Mouse (Mus musculus): ENCODE measurements around the gene Fdxr. TPM values are rescaled to one million over a fixed set of nuclear protein-coding genes. Genes with fewer than 3 reads are reported as not detected.
A peak's percentile ranks its signal among the peaks of the same experiment; 100 is the strongest.

Gene Fdxr
- polyA plus RNA-seq, 1 experiment from 2014 or later: 18.6 TPM

GRCm38 (mm10) chr11:115275954-115276353, 896 bp downstream of the Fdxr start:
- Histone ChIP-seq H3K9me3 (replicated peaks) (no peaks in the 10 kb centered on the region), H3K4me2 (peak overlapping the region; percentile 83), H3K27ac (replicated peaks) (peak overlapping the region; percentile 89), H3K9ac (replicated peaks) (peak overlapping the region; percentile 78), H3K4me3 (replicated peaks) (peak overlapping the region; percentile 58), H3K4me1 (peaks cover 30% of the 10 kb centered on the region), H3K27me3 (replicated peaks) (no peaks in the 10 kb centered on the region), H3K36me3 (0 out of 2 replicates have a peak, but pooled peaks cover 5% of the 10 kb centered on the region)
- WGBS: 57% methylated on average over 3 of the region's 3 CpGs
- no peak for ATAC-seq (ENCODE audit: low FRiP score)

GRCm38 (mm10) chr11:115275509-115275908, 1.3 kb downstream of the Fdxr start:
- H3K27ac ChIP-seq (replicated peaks): no peak overlapping the region
- no peaks in the 10 kb centered on the region for H3K9me3 ChIP-seq (replicated peaks)
- 82% methylated on average over 6 of the region's 6 CpGs for WGBS
- H3K4me3 ChIP-seq (replicated peaks): peak overlapping the region; percentile 58; the same call in 1 of the 2 replicates
- 0 out of 2 replicates have a peak overlapping the region, but pooled peaks have one; percentile 6 for H3K9ac ChIP-seq (replicated peaks)
- H3K4me1 ChIP-seq: peaks cover 30% of the 10 kb centered on the region
- ATAC-seq (ENCODE audit: low FRiP score): no peak
- H3K36me3 ChIP-seq: 0 out of 2 replicates have a peak, but pooled peaks cover 5% of the 10 kb centered on the region
- H3K4me2 ChIP-seq: peak overlapping the region; percentile 83
- H3K27me3 ChIP-seq (replicated peaks): no peaks in the 10 kb centered on the region

GRCm38 (mm10) chr11:115274771-115275170, 2.1 kb downstream of the Fdxr start:
- Histone ChIP-seq H3K27ac (replicated peaks) (no peak overlapping the region), H3K4me3 (replicated peaks) (no peak overlapping the region), H3K36me3 (0 out of 2 replicates have a peak, but pooled peaks cover 5% of the 10 kb centered on the region), H3K4me1 (peaks cover 30% of the 10 kb centered on the region), H3K4me2 (no peak overlapping the region; the same call in 1 of the 2 replicates), H3K9ac (replicated peaks) (no peak overlapping the region), H3K27me3 (replicated peaks) (peaks cover under 1% of the 10 kb centered on the region; the same call in 1 of the 2 replicates), H3K9me3 (replicated peaks) (no peaks in the 10 kb centered on the region)
- 83% methylated on average over 6 of the region's 6 CpGs for WGBS
- no peak for ATAC-seq (ENCODE audit: low FRiP score)

- no peak for ATAC-seq (ENCODE audit: low FRiP score)
- Histone ChIP-seq H3K27ac (replicated peaks) (no peak overlapping the region), H3K4me3 (replicated peaks) (no peak overlapping the region), H3K9me3 (replicated peaks) (no peaks in the 10 kb centered on the region), H3K4me1 (peaks cover 30% of the 10 kb centered on the region), H3K4me2 (no peak overlapping the region), H3K36me3 (peaks cover 8% of the 10 kb centered on the region), H3K27me3 (replicated peaks) (peaks cover 6% of the 10 kb centered on the region), H3K9ac (replicated peaks) (no peak overlapping the region)
- 89% methylated on average over 7 of the region's 7 CpGs for WGBS
These were observed 2.7 kb downstream of the Fdxr start for GRCm38 (mm10) chr11:115274178-115274577.

GRCm38 (mm10) chr11:115273735-115274134, 3.1 kb downstream of the Fdxr start:
- no peak overlapping the region for H3K4me3 ChIP-seq (replicated peaks)
- peaks cover 13% of the 10 kb centered on the region for H3K36me3 ChIP-seq
- no peak for ATAC-seq (ENCODE audit: low FRiP score)
- peaks cover 11% of the 10 kb centered on the region for H3K27me3 ChIP-seq (replicated peaks)
- H3K4me2 ChIP-seq: no peak overlapping the region
- 75% methylated on average over 7 of the region's 7 CpGs for WGBS
- H3K9ac ChIP-seq (replicated peaks): no peak overlapping the region
- H3K9me3 ChIP-seq (replicated peaks): no peaks in the 10 kb centered on the region
- no peak overlapping the region for H3K27ac ChIP-seq (replicated peaks)
- H3K4me1 ChIP-seq: peaks cover 30% of the 10 kb centered on the region

GRCm38 (mm10) chr11:115272894-115273498, 3.9 kb downstream of the Fdxr start:
- Histone ChIP-seq H3K9ac (replicated peaks) (no peak overlapping the region), H3K9me3 (replicated peaks) (no peaks in the 10 kb centered on the region), H3K36me3 (peaks cover 20% of the 10 kb centered on the region), H3K4me2 (no peak overlapping the region), H3K4me1 (peaks cover 28% of the 10 kb centered on the region), H3K27ac (replicated peaks) (no peak overlapping the region), H3K4me3 (replicated peaks) (no peak overlapping the region), H3K27me3 (replicated peaks) (peaks cover 18% of the 10 kb centered on the region)
- WGBS: 74% methylated on average over 10 of the region's 10 CpGs
- no peak for ATAC-seq (ENCODE audit: low FRiP score)

GRCm38 (mm10) chr11:115271481-115271880, 5.4 kb downstream of the Fdxr start:
- Histone ChIP-seq H3K4me1 (peaks cover 30% of the 10 kb centered on the region), H3K4me2 (no peak overlapping the region), H3K27ac (replicated peaks) (no peak overlapping the region), H3K4me3 (replicated peaks) (no peak overlapping the region), H3K27me3 (replicated peaks) (peaks cover 33% of the 10 kb centered on the region), H3K9ac (replicated peaks) (no peak overlapping the region), H3K9me3 (replicated peaks) (no peaks in the 10 kb centered on the region), H3K36me3 (peaks cover 22% of the 10 kb centered on the region)
- 81% methylated on average over 10 of the region's 10 CpGs for WGBS
- ATAC-seq (ENCODE audit: low FRiP score): no peak

GRCm38 (mm10) chr11:115271052-115271451, 5.8 kb downstream of the Fdxr start:
- Histone ChIP-seq H3K4me1 (peaks cover 30% of the 10 kb centered on the region), H3K27me3 (replicated peaks) (peaks cover 38% of the 10 kb centered on the region), H3K36me3 (peaks cover 22% of the 10 kb centered on the region), H3K27ac (replicated peaks) (no peak overlapping the region), H3K9me3 (replicated peaks) (no peaks in the 10 kb centered on the region), H3K4me3 (replicated peaks) (no peak overlapping the region), H3K4me2 (no peak overlapping the region), H3K9ac (replicated peaks) (no peak overlapping the region)
- 85% methylated on average over 9 of the region's 9 CpGs for WGBS
- no peak for ATAC-seq (ENCODE audit: low FRiP score)

GRCm38 (mm10) chr11:115270148-115270861, 6.5 kb downstream of the Fdxr start:
- peaks cover 30% of the 10 kb centered on the region for H3K4me1 ChIP-seq
- H3K4me3 ChIP-seq (replicated peaks): no peak overlapping the region
- no peak overlapping the region for H3K27ac ChIP-seq (replicated peaks)
- ATAC-seq (ENCODE audit: low FRiP score): no peak
- H3K9me3 ChIP-seq (replicated peaks): no peaks in the 10 kb centered on the region
- 32% methylated on average over 18 of the region's 19 CpGs for WGBS
- peaks cover 45% of the 10 kb centered on the region for H3K27me3 ChIP-seq (replicated peaks)
- no peak overlapping the region for H3K9ac ChIP-seq (replicated peaks)
- peaks cover 22% of the 10 kb centered on the region for H3K36me3 ChIP-seq
- no peak overlapping the region for H3K4me2 ChIP-seq

- no peak overlapping the region for H3K4me2 ChIP-seq
- WGBS: 95% methylated on average over 27 of the region's 27 CpGs
- peaks cover 28% of the 10 kb centered on the region for H3K4me1 ChIP-seq
- ATAC-seq (ENCODE audit: low FRiP score): no peak
- no peaks in the 10 kb centered on the region for H3K9me3 ChIP-seq (replicated peaks)
- no peak overlapping the region for H3K4me3 ChIP-seq (replicated peaks)
- H3K36me3 ChIP-seq: peaks cover 22% of the 10 kb centered on the region
- peaks cover 53% of the 10 kb centered on the region for H3K27me3 ChIP-seq (replicated peaks)
- H3K9ac ChIP-seq (replicated peaks): no peak overlapping the region
- H3K27ac ChIP-seq (replicated peaks): no peak overlapping the region
These were observed 7.4 kb downstream of the Fdxr start for GRCm38 (mm10) chr11:115269330-115270066.

GRCm38 (mm10) chr11:115267958-115268357, 8.9 kb downstream of the Fdxr start:
- no peak overlapping the region for H3K4me3 ChIP-seq (replicated peaks)
- H3K4me1 ChIP-seq: peaks cover 26% of the 10 kb centered on the region
- H3K36me3 ChIP-seq: peaks cover 22% of the 10 kb centered on the region
- H3K4me2 ChIP-seq: no peak overlapping the region
- H3K27me3 ChIP-seq (replicated peaks): peaks cover 68% of the 10 kb centered on the region
- no peak for ATAC-seq (ENCODE audit: low FRiP score)
- no peaks in the 10 kb centered on the region for H3K9me3 ChIP-seq (replicated peaks)
- H3K9ac ChIP-seq (replicated peaks): no peak overlapping the region
- no peak overlapping the region for H3K27ac ChIP-seq (replicated peaks)
- WGBS: 67% methylated on average over 11 of the region's 11 CpGs

Data from neural tube, embryonic 15.5 days (tissue).